Mouse (Mus musculus) Muller cell, postnatal 12 days (primary cell): ENCODE measurements around the gene Cog5.

Experiments used
- DNase-seq: peaks from one replicate; pipeline ENCODE4 v3.0.0-alpha.2; 2015; ENCODE audit errors: inconsistent ontology term

The Cog5 gene

DNA sequence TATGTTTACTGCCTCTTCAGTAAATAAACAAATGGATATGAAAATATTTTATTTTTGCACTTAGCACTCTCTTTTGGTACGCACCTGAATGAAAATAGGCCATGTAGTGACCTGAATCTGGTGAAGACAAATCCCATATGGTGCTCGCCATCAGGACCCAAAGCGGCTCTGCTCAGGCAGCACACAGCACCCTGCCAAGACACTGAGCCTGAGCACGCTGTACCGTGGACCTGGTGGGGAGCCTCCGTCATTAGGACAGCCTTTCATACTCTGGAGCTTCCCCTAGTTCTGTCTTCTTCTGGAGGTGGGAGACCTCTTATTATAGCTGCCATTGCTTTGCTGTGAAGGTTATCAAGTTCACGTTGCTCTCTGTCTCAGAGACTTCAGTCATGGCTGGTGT is 238.1 kb downstream of the Cog5 start:
- no peak for DNase-seq

DNA sequence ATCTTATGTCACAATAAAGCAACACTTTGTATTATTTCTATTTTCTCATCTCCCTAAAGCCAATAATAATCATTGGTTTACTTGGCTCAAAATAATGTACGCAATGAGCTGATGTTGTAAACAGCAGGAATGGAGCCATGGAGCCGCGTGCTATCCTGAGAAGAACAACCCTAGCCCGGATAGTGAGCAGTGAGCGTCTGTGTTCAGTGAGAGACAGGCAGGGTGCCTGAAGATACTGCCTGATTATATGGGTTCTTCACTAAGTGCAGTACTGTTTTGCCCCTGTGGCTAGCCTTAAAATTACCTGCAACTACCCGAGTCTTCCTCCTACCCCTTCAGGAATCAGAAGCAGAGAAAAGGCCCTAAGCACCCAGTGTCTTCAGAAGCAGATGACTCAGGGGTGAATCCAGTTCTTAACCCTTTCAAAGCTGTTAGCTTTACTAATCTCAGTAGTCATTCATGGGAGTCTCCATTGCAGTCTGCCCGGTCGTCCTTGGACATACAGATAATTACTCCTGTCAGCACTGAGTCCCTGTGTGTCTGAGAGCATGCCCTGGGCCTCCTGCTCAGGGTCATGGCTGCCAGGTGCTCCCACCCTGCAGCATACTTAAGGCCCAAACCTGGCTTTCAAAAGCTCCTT is 240.5 kb downstream of the Cog5 start:
- DNase-seq: no peak

DNA sequence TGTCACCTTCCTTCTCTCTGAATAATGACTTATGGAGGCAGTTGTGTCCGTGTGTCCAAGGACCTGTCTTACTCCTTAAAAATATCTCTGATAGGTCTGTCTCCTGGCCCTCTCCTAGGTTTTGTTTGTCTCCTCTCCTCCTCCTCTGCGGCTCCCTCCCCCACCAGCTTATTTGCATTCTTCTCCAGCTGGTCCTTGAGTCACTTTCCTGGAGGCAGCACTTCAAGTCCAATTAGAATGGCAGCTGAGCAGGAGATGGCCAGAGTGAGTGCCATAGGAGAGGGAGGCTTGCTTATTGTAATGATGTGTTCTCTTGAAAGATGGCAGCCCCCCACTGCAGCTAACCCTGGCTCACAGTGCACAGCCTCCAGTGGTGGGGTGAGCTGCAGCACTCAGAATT is 241.2 kb downstream of the Cog5 start:
- peak; percentile 80 for DNase-seq

DNA sequence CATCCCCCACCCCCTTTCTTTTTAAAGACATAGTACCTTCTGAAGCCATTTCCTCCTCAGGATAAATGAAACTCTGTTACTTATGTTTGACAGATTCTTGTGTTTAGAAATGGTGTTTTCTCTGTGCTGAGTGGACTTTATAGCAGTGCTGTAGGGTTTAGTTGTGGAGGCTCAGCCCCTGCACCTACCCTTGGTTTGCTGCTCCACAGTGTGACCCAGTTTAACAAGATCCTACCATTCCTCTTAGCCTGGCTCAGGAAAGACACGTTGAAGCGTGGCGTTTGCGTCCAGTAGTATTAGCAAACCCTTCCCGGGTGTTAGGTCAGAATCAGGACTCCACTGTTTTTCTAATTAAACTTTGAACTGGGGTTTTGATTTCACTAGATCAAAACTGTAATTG is 241.6 kb downstream of the Cog5 start:
- DNase-seq: no peak

DNA sequence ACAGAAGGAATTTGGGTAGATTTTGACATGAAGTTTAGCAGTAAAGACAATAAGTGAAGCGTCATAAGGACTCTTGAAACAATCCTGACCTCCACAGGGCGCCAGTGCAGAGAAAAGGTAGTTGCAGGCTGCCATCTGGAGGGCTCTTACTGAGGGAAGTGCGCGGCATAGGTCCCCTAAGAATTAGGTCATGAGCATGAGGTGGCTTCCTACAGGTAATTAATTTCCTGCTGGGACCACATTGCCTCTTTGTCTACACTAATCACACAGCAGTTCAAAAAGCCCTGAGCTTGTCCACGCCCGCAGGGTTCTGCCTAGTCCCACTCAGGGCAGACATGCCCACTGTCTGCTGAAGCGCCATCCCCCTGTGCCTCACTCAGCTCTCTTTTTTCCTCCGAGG is 242.3 kb downstream of the Cog5 start:
- DNase-seq: peak; percentile 46

DNA sequence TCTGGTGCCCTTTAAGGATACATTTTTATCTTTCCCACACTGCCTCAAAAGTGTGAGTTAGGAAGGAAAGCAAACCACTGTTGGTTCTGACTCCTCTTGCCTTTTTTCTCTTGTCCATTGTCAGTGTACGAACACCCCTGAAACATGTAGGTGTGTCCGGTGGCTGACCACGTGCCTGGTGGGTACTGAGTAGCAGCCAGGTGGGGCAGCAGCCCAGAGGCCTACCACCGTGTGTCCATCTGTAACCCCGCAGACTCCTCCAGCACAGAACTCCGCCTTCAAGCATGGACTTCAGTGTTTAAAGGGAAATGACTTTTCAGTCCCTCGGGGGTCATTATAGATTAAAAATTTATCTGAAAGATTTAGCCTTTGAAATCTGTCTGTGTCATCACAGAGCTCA is 242.8 kb downstream of the Cog5 start:
- DNase-seq: no peak

DNA sequence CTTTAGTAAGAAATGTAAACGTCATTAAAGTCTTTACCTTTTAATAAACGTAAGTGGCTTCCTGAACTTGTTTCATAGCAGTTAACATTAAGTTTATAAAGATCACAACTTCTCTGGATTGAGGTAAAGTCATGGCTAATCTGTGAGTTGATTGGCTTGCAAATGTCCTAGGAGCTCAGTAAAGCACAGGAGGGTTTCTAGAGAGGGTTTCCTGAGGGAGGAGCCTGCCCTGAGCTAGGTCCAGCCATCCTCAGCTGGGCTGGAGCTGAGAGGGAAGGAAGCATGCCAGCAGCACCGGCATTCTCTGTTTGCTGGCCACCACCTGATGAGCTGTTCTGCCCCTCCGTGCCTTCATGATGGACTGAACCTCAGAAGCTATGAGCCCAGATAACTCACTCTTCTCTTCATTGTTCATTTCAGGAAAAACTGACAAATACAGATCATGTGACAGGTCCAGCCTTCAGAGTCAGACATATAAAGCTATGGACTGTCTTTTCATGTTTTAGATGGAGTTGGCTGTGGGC is 245.8 kb downstream of the Cog5 start:
- no peak for DNase-seq

DNA sequence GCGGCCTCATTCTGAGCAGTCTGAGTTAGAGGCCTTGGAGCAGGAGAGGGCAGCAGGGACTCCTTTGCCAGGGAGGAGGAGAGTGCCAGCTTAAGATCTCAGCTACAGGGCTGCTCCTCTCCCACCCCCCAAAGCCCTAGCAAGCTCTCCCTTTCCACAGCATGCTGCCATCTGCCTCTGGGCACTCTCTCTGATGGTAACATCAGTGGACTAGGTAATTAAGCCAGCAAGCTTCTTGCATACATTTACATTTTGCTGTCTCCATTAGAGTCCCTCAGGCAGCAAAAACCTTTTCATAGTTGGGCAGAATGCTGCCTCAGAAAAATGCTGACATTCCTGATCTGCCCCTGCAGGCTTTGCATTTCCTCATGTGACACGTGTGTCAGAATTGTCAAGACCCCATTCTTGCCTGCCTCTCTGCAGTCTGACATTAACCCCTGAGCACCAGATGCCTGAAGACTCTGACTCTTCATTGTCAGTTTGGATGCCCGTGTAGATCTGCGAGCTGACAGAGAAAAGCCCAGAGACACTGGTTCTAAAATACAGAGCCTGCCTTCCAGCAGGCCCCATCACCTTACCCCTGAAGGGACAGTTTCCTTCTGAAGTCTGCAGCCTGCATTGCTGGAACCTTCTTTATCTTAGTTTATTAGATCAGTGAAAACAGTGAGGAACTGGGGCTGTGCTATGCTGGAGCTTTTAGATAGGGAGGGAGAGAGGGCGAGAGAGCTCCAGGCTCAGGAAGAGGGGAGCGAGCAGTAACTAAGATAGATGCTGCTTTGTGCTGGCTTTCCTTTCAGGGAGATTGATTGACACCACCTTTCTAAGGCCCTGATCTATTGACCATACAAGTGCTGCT is 251.3 kb downstream of the Cog5 start:
- DNase-seq: no peak

DNA sequence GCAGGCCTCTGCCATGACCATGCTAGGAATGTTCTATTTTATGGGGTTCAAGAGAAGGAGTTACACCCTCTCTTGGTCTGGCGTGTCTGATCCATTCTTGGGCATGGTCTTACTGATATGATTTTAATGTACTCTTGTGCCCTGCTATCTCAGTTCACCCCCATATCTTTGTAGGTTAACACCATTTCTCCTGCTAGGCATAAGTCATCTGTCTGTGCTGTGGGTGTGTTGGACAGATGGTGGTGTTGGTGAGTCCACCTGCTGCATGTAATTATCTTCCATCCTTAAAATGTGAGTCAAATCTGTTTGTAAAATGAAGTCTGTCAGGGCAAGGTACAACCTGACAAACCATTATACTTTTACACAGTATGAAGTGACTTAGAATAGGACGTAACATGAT is 252.8 kb downstream of the Cog5 start:
- no peak for DNase-seq

DNA sequence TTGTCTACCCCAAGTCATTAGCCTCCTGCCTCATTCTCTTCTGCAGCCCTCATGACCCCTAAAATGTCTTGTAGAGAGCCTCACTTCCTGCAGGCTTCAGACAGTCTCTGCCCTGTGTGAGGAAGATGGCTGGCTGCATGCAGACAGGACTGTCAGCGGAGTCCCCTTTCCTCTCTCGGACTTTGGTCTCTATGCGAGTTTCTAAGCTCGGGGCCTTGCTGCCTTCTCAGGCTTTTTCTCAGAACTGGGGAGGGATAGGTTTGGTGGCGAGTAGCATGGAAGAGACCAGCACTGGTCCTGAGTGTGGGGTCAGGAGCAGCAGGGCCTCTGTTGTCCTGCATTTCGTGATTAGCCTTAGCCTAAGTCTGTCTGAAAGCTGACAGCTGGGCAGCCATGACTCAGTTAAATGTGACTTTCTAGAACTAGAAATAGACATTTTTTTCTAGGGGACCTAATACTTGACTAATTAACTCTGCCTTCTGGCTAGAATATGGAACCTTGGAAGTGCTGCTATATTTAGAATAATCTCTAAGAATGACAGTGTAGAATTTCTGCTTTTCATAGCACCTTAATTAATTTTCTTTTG is 258.4 kb downstream of the Cog5 start:
- DNase-seq: no peak

DNA sequence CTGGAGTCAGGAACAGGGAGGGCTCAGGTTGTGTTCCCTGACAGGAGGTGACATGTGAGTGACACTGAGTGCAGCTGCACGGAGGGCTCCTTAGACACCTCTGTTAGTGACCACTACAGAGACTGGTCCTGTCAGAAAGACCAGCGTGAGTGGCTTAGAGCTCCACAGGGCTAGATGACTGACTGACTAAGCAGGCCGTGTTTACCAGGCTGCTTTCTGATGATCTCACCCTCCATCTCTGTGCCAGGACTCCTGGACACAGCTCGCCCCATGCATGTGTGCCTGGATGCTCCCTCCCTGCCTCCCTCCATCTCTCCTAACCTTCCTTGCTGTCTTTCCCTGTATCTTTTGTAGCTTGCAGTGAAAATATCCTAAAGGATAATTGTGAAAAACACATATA is 258.9 kb downstream of the Cog5 start:
- DNase-seq: peak; percentile 53

DNA sequence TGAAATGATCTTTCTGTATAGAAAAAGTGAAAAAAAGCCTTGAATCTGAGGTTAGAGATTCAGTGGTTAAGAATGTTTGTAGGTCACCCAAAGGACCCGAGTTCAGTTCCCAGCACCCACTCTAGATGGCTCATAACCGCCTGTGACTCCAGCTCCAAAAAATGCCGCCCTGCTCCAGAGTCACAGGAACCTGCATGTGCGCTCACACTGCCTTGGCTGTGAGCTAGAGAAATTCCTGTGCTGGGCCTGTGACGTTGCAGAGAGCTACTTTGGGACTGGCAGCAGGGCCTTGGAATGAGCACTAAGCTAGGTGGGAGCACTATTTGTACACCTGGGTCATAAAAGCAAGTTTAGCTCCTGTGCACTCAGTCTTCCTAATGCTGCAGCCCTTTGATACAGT is 262.0 kb downstream of the Cog5 start:
- no peak for DNase-seq

DNA sequence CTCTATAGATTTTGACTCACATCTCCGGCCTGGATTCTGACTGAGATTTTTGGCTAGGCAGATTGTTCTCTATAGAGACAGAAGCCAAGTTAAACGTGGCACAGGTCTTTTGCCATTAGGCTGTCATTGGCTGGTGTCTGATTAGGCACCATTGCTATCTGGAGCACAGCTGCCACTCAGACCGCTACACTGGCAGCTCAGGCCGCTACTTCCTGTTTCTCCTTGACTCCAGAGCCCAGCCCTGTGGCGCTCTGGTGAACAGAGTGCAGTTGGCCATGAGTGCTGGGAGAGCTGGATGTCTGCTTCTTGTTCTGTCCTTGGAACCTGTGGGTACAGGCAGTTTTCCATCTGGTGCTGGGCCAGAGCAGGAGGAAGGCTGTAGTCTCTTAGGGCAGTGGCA is 262.6 kb downstream of the Cog5 start:
- DNase-seq: peak; percentile 45

DNA sequence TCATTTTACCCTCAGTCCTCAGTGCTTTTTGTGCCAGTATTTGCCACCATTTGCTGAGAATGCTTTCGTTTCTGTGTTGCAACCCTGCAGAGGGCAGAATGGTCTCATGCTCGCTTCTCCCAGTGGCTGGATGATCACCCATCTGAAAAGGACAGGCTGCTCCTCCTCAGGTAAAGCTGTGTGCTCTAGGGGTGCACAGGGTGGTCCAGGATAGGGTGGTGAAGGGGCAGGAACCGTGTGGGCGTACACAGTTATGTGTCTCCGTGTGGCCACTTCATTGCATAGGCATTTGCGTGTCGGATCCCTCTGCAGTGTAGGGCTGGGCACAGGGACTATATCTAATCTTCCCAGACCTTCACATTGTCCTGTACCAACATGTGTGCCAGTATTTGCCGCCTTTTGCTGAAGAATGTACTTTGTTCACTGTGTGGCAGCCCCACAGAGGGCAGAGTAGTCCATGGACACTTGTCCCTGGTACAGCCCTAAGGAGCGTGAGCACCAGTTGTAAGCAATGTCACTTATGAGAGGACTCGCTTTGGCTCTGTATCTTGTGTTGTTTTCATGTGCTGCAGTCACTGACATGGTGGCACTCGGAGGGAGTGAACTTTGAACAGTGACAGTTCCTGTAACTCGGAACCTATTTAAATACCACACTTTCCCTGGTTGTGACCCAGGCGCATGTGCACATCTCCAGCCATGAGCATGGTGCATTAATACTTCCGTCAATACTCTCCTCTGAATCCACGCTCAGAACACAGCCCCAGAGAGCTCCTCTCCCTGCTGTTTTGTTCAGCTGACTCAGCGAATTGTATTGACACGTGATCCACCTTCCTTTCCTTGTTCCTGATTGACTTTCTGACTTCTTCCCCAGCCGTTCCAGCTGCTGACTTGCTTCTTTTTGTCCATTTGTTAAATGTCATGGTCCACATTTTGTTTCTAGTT is 266.1 kb downstream of the Cog5 start:
- no peak for DNase-seq

DNA sequence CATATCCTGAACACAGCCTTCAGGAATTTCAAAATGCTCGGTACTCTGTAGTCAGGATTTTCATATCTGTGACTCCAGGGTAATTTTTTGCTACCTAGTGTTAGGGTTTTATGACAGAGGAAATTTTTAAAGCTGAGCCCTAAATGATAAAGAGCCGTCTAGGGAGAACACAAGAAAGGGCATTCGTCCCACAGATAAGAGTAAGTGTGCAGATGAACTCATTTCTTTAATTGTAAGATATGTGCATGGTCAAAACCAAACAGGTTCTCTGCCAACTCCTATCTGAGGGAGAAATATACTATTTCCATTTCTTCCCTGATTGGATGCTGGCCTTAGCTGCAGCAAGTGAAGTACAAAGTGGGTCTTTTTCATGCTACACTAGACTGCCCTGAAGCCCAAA is 269.5 kb downstream of the Cog5 start:
- DNase-seq: no peak

DNA sequence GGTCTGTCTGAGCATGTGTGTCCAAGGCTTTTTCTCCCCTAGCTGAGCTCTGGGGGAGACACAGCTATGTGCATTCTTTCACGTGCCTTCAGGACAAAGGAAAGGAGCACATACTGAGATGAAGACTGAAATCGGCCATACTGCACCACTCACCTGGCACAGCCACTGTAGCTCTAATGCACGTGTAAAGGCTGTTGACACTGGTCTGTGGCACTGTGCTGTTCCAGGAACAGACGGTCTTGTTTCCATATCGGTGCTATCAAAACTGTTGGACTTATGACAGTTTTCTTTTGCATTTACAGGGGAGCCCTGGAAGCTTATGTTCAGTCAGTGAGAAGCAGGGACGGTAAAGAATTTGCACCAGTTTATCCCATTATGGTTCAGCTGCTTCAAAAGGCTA is 270.7 kb downstream of the Cog5 start:
- DNase-seq: no peak

DNA sequence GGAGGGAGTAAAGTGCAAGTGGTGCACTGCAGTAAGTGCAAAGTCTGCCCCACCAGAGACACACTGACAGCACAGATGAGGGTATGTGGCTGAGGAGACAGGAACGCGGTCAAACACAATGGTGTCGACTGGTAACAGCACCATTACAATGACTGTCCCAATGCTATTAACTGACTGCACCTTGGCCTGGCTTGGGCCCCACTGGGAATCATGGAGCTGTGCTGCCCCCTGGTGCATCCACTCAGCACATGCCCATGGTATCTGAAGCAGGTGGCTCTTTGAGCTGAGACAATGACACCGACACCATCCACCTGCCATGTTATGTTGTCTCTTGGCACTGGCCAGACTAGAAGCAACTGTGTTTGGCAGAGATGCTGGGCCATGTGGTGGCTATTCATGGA is 272.0 kb downstream of the Cog5 start:
- peak; percentile 65 for DNase-seq

DNA sequence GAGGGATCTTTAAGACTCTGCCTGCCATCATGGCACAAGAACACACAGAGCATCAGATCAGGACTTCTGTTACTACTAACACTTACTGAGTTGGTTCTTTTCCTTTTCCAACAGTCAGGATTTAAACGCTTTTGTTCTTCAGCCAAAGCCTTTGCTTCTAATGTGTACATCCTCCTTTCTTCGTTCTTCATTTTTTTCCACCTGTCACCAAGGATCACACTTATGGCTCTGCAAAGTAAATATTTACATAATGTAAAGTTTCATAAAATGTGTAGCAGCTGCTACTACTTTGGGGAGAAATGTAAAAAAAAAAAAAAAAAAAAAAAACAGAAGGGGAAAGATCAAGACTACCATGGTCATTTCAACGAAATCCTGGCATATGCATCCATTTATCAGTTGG is 273.8 kb downstream of the Cog5 start:
- no peak for DNase-seq

DNA sequence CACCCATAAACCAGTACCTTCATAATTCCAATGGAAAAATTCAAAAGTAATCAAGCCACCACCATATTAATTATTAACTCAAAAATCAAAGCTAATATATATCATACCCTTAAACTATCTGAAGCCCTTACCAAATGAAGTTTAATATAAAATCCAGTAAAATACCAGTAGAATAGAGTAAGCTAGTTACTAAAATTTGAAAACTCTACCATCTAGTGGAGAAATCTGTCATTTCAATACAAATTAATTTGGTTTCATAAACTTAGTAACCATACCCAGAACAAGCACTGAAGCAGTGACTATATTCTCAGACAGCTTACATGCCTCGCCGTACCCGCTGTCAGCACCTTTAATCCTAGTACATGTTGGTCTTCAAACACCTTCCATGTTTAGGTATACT is 277.1 kb downstream of the Cog5 start:
- DNase-seq: no peak

DNA sequence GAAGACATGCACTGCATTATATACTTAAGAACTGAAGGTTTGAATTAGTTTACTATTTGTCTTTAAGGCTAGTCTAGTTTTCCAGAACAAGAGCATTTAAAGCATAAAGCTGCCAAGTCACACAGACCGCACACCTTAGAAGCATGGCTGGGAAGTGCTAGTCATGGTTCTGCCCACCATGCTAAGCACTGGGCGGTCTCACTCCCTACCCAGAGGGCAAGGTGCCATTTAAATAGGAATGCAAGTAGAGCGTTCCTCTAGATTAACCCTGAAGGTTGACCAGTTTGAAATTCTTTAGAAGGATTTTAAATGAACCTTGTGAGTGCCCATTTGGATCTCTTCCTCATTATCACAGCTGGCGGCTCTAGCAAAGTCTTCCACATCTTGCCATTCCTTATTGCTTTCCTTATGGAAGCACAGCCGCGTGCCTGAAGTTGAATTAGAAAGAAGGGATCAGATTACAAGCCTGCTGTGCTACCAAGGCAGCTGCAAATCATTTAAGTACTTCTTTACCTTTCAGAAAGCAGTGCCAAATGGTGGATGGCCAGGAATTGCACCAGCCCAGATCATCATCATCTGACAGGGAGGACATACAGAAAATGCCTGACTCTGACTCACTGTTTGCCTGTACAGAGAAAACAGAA is 282.1 kb downstream of the Cog5 start:
- no peak for DNase-seq

DNA sequence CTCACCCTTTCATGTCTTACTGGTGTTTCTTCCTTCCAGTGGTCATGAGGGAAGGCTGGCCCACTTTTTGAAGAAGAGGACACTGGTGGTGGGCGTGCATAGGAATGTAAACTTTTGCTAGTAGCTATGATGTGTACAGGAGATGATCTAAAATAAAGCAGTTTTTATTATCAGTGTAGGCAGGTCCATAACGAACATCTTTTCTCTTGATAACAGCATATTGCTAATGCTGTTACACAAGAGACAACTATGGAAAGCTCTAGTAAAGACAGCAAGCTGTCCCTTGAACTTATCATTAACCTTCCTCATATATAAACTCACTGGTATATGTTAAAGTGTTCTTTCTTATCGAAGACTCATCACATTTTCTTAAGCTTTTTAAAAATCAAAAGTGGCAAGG is 282.9 kb downstream of the Cog5 start:
- no peak for DNase-seq
